Mouse (Mus musculus) left cerebral cortex, postnatal 10 days (tissue): ENCODE data around the gene Ssu72. TPM values are rescaled to one million over a fixed set of nuclear protein-coding genes. Genes with fewer than 3 reads are reported as not detected.

Experiments
- DNase-seq, 2 experiments: peaks; one replicate each; pipeline ENCODE4 v3.0.0; 2021 to 2022; ENCODE audit warnings: low spot score in 2 of 2, mixed read lengths in 1 of 2; ENCODE audit errors: extremely low spot score in 1 of 2
- intact Hi-C: fragments of 180-260 bp; cut with DNase I; formaldehyde crosslinking; loops from one replicate; pipeline ENCODE4 v1.15.1; 2025
- total RNA-seq, 2 experiments: library from RNA; stranded (reverse); gene quantifications; 2 replicates each; pipeline ENCODE4 v1.2.3; 2021

Ssu72 gene
- total RNA-seq, 2 experiments from 2014 or later, result 82.3 to 85.4 TPM

DNA sequence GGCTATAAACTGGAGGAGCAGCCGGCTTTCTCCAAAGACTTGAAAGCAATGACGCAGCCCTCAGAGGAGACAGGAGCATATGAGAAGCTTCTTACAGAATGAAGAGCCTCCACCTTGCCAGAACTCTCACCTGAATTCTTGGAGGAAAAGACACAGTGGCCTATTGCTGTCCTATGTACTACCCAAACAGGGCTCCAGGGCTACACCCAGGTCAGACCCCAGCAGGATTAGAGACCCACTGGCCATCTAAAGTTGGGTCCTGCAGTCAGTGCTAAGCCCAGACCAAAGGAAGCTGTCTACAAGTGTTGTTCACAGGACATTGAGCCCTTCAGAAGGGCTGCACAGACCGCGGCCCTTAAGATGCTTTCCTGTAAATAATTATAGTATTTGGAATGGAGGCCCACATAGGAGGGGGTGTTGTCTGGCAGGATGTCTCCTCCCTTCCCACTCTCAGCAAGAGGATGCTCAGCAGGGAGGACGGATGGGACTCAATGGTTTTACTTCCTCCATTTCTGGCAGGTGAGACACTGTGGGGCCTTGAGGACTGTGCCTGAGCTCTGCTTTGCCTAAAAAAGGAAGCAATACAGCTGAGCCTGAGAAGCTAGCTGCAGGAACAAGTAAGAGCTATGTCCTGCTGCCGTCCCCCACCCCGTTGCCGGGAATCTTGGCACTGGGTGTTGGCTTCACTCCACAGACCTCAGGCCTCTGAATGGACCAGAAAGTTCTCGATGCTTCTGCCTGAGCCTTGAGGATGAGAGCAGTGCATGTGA lies 70.6 kb downstream of the Ssu72 start:
- intact Hi-C loops, result no loop called here
- DNase-seq, result peak in 1 of 2 experiments; percentile 90

DNA sequence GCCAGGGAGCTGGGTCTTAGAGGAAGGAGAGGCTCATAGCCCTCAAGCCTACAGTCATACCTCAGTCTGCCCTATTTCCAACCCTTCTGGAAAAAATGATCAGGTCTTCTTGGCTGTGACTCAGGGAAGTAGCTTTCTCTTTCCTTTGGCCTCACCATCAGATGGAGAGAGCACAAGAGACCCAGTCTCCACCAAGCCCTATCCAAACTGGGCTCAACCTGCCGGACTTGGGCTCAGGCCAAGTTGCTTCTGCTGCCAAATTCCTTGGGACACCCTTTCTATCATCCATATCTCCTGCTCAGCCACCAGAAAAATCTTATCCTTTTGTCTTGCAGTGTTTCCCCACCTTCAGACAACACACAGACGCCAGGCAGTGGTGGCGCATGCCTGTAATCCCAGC lies 71.3 kb downstream of the Ssu72 start:
- intact Hi-C loops, result no loop called here
- peak in 1 of 2 experiments; percentile 62 for DNase-seq

DNA sequence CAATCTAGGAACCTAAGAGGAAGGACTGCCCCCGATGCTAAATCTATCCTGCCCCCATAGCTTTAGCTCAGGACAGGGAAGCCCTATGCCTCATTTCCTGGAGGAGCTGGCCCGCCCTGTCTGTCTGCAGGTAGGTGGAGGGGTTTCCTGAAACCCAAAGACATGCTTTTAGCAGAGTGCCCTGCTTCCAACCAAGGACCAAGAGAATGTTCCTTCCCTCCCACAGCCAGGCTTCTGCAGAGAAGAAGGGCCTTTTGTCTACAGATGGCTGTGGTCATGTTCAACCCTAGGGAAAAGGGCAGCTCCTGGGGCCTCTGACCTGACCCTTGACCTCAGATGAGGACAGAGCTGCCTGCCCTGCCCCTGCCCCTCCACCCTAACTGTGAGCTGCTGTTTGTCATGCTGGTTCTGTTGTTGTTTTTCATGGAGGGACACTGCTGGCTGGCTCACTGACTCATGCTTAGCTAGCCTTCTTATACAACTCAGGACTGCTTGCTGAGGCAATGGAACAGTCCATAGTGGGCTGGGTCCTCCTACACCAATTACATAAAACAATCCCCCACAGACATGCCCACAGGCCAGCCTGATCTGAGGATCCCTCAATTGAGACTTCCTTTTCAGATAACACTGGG lies 72.2 kb downstream of the Ssu72 start:
- intact Hi-C loops, result no loop called here
- no peak for DNase-seq

DNA sequence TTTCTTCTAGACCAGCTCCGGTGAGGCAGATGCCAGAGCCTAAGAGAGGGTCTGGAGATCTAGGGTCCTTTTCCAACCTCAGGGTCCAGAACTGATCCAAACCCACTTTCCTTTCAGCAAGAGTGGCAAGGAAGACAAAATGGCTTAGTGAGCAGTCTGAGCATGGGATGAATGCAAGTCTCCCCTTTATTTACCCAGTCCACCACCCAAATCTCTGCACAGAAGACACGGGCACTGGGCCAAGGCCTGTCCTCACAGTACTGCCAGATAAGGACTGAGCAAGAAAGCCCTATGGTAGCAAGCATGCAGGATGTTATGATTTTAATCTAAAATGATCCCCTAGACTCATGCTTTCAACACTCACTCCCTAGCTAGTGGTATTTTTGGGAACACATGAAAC lies 73.2 kb downstream of the Ssu72 start:
- intact Hi-C loops, result no loop called here
- no peak for DNase-seq

DNA sequence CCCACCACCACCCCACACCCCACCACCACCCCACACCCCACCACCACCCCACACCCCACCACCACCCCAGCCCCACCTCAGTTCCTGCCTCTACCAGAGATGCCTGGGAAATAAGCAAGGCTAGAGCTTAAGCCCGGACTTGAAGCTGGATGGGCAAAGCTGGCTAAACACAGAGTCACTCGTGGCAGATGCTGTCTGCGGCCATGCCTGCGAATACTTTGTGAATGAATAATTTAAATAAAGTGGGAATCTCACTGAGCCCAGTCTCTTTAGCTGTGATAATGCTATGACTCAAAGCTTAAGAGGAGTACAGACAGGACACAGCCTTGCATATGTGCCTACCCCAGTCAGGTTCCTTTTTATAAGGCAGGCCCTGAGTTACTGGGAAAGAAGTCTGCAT lies 74.9 kb downstream of the Ssu72 start:
- no peak for DNase-seq
- intact Hi-C loops, result no loop called here

DNA sequence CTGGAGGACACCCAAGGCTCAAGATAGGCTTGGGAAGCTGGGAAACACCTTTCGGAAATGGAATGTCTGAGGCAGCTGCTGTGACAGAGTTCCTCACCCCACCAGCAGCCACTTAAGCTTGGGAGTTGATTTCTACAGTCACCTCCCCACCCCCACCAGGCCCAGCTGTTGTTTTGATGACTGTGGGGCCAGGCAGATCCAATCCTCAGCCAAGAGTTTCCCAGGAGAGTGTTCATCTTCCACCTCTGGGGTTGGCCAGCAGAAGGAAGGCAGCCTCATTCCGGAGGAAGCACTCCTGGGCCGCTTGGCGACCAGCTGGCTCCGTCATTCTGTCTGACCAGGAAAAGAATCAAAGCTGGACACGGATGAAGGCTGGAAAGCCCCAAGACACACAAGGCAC lies 76.3 kb downstream of the Ssu72 start:
- peak in 1 of 2 experiments; percentile 89 for DNase-seq
- intact Hi-C loops, result no loop called here

Other genes with a start within 250 kb of the Ssu72 start
- gene Tmem52, start 235.7 kb upstream of the Ssu72 start, total RNA-seq, result 1 to 10 TPM in 1 of 2 experiments, not detected in 1; 2.4 TPM
- gene Gnb1, start 213.4 kb upstream of the Ssu72 start, total RNA-seq, result 1,000 to 10,000 TPM; 1,230 to 1,248 TPM
- 10 to 100 TPM; 47.9 TPM for gene Nadk, start 142.4 kb upstream of the Ssu72 start, total RNA-seq
- gene Slc35e2, start 103.4 kb upstream of the Ssu72 start, total RNA-seq, result 10 to 100 TPM; 44.1 to 45.2 TPM
- 10 to 100 TPM; 42.0 to 51.4 TPM for gene Cdk11b, start 79.9 kb upstream of the Ssu72 start, total RNA-seq
- not detected for gene Gm10563, start 59.4 kb upstream of the Ssu72 start, total RNA-seq
- 1 to 10 TPM; 2.1 to 2.2 TPM for gene Mmp23, start 51.4 kb upstream of the Ssu72 start, total RNA-seq
- gene Mib2, start 35.6 kb upstream of the Ssu72 start, total RNA-seq, result 100 to 1,000 TPM in 1 of 2 experiments, 10 to 100 TPM in 1; 98.4 to 100 TPM
- 10 to 100 TPM; 20.2 to 22.2 TPM for gene Fndc10, start 10.5 kb upstream of the Ssu72 start, total RNA-seq
- 10 to 100 TPM; 63.6 to 68.8 TPM for gene Tmem240, start 30.0 kb downstream of the Ssu72 start, total RNA-seq
- 10 to 100 TPM; 56.0 to 57.9 TPM for gene Atad3a, start 56.3 kb downstream of the Ssu72 start, total RNA-seq
- 10 to 100 TPM; 14.6 to 19.3 TPM for gene Vwa1, start 69.9 kb downstream of the Ssu72 start, total RNA-seq
- gene Tmem88b, start 81.1 kb downstream of the Ssu72 start, total RNA-seq, result 1 to 10 TPM; 3.0 to 5.4 TPM
- gene Ankrd65, start 85.6 kb downstream of the Ssu72 start, total RNA-seq, result not detected
- 100 to 1,000 TPM; 103 to 111 TPM for gene Mrpl20, start 98.1 kb downstream of the Ssu72 start, total RNA-seq
- gene Ccnl2, start 107.7 kb downstream of the Ssu72 start, total RNA-seq, result 10 to 100 TPM; 68.7 to 71.2 TPM
- 10 to 100 TPM; 81.6 to 82.6 TPM for gene Aurkaip1, start 126.5 kb downstream of the Ssu72 start, total RNA-seq
- 10 to 100 TPM; 10.6 to 14.1 TPM for gene Mxra8, start 134.9 kb downstream of the Ssu72 start, total RNA-seq
- gene Dvl1, start 142.6 kb downstream of the Ssu72 start, total RNA-seq, result 10 to 100 TPM; 70.6 to 74.2 TPM
- under 1 TPM; 0.13 to 0.22 TPM for gene Tas1r3, start 158.6 kb downstream of the Ssu72 start, total RNA-seq
- 10 to 100 TPM; 29.6 to 30.8 TPM for gene Cptp, start 164.6 kb downstream of the Ssu72 start, total RNA-seq
- 10 to 100 TPM; 38.3 to 39.8 TPM for gene Ints11, start 164.7 kb downstream of the Ssu72 start, total RNA-seq
- gene Pusl1, start 187.0 kb downstream of the Ssu72 start, total RNA-seq, result 10 to 100 TPM; 66.0 to 71.2 TPM
- gene Acap3, start 187.0 kb downstream of the Ssu72 start, total RNA-seq, result 100 to 1,000 TPM; 144 to 146 TPM
- 10 to 100 TPM; 84.9 to 93.8 TPM for gene Ube2j2, start 239.0 kb downstream of the Ssu72 start, total RNA-seq